11 mouse cellular contexts compared by ENCODE assay signal in genomic region chr10:59825137-59825812, GRCm38 (mm10). TPM values are rescaled to one million over a fixed set of nuclear protein-coding genes. Genes with fewer than 3 reads are reported as not detected.
DNase-seq lines count a peak whose midpoint lies in the region; ATAC-seq lines count a peak whose summit lies in the region.
"Had no signal": no experiment of that assay in that cellular context is flagged by ENCODE, and none has a peak within 500 bp of the region (broad histone marks: within the 10 kb centered on the region; RNA-seq: fewer than 3 reads in every experiment).

No protein-coding gene starts in this region.

- H3K36me3 ChIP-seq in limb, embryonic 15.5 days: peaks cover 31% of the 10 kb centered on the region

- H3K9me3 ChIP-seq in limb, embryonic 15.5 days: no peaks in the 10 kb centered on the region

- H3K4me3 ChIP-seq in limb, embryonic 15.5 days: no peak overlapping the region
- H3K4me3 ChIP-seq: neural tube, embryonic 13.5 days had no signal

- H3K4me1 ChIP-seq in limb, embryonic 15.5 days: peaks cover 6% of the 10 kb centered on the region; the same call in 1 of the 2 replicates
- H3K4me1 ChIP-seq: neural tube, embryonic 13.5 days had no signal

- H3K27ac ChIP-seq in limb, embryonic 15.5 days: peak overlapping the region; percentile 57
- H3K27ac ChIP-seq: neural tube, embryonic 13.5 days had no signal

- peak; percentile 40 to 42 for DNase-seq in left cerebral cortex, postnatal 14 days (ENCODE audit: low spot score in 2 of 2)
- no peak for DNase-seq in left cerebral cortex, postnatal 10 days (ENCODE audit: extremely low spot score in 1 of 2, low spot score in 2 of 2)
- peak; percentile 27 for DNase-seq in Muller cell, postnatal 12 days (ENCODE audit: inconsistent ontology term)
- DNase-seq in adrenal gland, postnatal 14 days: peak; percentile 67
- DNase-seq in spleen, adult 12 weeks (ENCODE audit: low spot score): no peak
- DNase-seq: embryo, embryonic 11 days; kidney, postnatal 36 days; thymus, adult 2 months had no signal

- intact Hi-C loops in left cerebral cortex, postnatal 14 days (cut with DNase I): no loop called here
- intact Hi-C loops in left cerebral cortex, postnatal 10 days (cut with DNase I): no loop called here

- WGBS in limb, embryonic 15.5 days: 62% methylated on average over 16 of the region's 16 CpGs

- H3K4me2 ChIP-seq in limb, embryonic 15.5 days: 0 out of 2 replicates have a peak overlapping the region, but pooled peaks have one; percentile 1
- H3K4me2 ChIP-seq: neural tube, embryonic 13.5 days had no signal

- no peak for ATAC-seq in limb, embryonic 15.5 days (ENCODE audit: insufficient number of reproducible peaks, low FRiP score, low TSS enrichment, low read depth)
- ATAC-seq in activated CD4-positive, CD25-positive, alpha-beta regulatory T cell, adult 4 months: no peak

- H3K27me3 ChIP-seq in limb, embryonic 15.5 days: no peaks in the 10 kb centered on the region
- H3K27me3 ChIP-seq: neural tube, embryonic 13.5 days had no signal

- H3K9ac ChIP-seq in limb, embryonic 15.5 days: no peak overlapping the region
- H3K9ac ChIP-seq: neural tube, embryonic 13.5 days had no signal

RNA-seq across cellular contexts. Expression of gene Dnajb12, which starts 54.1 kb away (rescaled TPM):
- total RNA-seq in left cerebral cortex, postnatal 14 days (2021): 10 to 100 TPM; 46.3 to 50.6 TPM
- total RNA-seq in left cerebral cortex, postnatal 10 days (2021): 10 to 100 TPM; 44.9 to 47.1 TPM
- 49.5 and 50.6 TPM in 2 replicates for total RNA-seq in adrenal gland, postnatal 14 days (2021)
- 19.5 and 22.9 TPM in 2 replicates for polyA plus RNA-seq in limb, embryonic 15.5 days (2015; fragmentation: Nextera tagmentation; extraction: Ambion mirVana)
- polyA plus RNA-seq in activated CD4-positive, CD25-positive, alpha-beta regulatory T cell, adult 4 months (2017; shearing (Covaris generic)): 10 to 100 TPM; 18.4 to 20.7 TPM

Comparison
In these comparisons a context has a peak if more than half of its experiments do, and no peak if none do; other contexts are left out.
1. DNase-seq: peak in left cerebral cortex, postnatal 14 days (2 of 2), Muller cell, postnatal 12 days (single experiment) and adrenal gland, postnatal 14 days (single experiment); none in left cerebral cortex, postnatal 10 days (0 of 2) and spleen, adult 12 weeks (single experiment).